Mouse (Mus musculus) left cerebral cortex, adult 18-20 months (tissue): ENCODE measurements around the gene Tspan9. TPM values are rescaled to one million over a fixed set of nuclear protein-coding genes. Genes with fewer than 3 reads are reported as not detected.

Experiments
- DNase-seq, 2 experiments: peaks; one replicate each; pipeline ENCODE4 v3.0.0; 2021 to 2022; ENCODE audit warnings: low spot score in 2 of 2, mixed read lengths in 1 of 2
- long read RNA-seq, 2 experiments: library from polyadenylated mRNA; stranded (forward); transcript quantifications; one replicate each; pipeline ENCODE4 v2.0.0; 2021
- total RNA-seq, 2 experiments: library from RNA; stranded (reverse); gene quantifications; 2 replicates each; pipeline ENCODE4 v1.2.3; 2021

Gene Tspan9
- 10 to 100 TPM; 53.5 to 53.8 TPM for total RNA-seq
- long read RNA-seq, experiment 1, transcript Tspan9-201 (9 exons, 1,405 nt): major isoform, 6 of 130 reads
- long read RNA-seq, experiment 1, partial matches to known transcripts: 9 of 130 reads
- long read RNA-seq, experiment 1, other reads (novel, unspliced or antisense): 115 of 130 reads
- long read RNA-seq, experiment 2, partial matches to known transcripts: 1 of 61 reads
- long read RNA-seq, experiment 2, other reads (novel, unspliced or antisense): 57 of 61 reads

GRCm38 (mm10) chr6:128143390-128144020, at the start of gene Tspan9:
TSS of gene Tspan9 (minus strand) at chr6:128143594.
- DNase-seq: peak in 1 of 2 experiments; percentile 38

DNA sequence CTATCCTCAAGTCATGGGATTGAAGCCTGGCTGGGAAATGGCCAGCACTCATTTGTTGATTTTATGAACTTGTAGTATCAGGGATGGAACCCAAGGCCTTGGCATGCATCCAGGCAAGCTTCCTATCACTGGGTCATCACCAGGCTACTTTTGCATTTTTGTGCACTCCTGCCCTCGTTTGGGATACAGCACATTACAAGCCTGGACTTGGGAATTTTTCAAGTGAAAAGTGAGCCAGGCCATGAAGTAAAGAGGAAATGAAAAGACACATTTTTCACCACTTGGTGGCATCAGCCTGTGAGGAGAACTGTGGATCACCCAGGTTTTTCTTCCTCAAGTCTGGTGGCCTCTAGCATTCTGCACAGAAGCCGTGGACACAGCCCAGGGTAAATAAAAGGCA, 40.1 kb upstream of the Tspan9 start:
- no peak for DNase-seq

DNA sequence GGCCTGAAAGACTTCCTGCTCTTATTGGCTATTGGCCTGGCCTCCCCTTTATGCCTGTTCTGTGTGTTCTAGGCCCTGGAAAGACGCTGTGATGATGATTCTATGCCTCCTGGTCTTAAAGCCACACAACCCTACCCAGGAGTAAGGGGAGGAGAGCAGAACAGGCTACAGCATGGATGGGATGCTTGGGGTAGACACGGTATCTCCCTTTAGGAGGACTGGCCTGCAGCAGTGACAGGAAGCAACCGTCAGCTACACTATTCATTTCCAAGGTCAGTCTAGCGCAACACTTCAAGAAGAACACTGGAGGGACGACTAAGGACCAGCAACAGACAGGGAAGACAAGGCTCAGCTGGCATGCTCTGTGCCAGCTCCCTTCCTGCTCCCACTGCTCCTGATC, 37.8 kb upstream of the Tspan9 start:
- DNase-seq: no peak

- no peak for DNase-seq
Observed at GRCm38 (mm10) chr6:128179651-128180050, 36.3 kb upstream of the Tspan9 start.

DNA sequence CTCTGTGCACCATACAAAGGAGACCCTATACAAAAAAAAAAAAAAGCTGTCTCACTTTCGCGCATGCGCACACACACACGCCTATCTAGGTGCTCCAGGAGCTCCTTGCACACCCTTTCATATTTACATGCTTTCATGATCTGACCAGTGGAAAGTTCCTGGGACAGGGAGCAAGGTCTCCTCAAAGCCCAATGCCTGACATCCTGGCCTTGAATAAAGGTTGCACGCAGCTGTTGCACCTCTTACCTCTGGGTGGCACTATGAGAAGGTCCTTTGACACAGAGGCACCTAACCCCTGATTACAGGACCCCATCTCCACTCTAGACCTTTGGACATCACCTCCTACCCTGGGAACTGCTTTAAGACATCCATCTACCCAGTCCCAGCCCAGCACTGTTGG, 35.9 kb upstream of the Tspan9 start:
- DNase-seq: no peak

DNA sequence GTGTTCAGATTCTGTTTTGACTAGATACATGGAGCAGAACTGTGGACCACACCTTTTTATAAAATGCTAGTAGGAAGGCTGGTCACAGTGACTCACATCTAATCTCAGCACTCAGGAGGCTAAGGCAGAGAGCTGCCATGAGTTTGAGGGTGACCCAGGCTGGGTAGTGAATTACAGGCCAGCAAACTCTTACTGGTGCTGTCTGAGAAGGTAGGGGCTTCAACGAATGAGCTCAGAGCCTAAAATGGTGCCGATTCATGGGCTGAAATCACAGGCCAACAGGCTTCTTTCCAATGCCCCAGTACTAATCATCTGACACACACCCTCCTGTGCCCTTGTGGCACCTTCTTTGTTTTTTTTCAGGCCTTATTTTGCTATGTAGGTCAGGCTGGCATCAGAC, 35.3 kb upstream of the Tspan9 start:
- DNase-seq: no peak

DNA sequence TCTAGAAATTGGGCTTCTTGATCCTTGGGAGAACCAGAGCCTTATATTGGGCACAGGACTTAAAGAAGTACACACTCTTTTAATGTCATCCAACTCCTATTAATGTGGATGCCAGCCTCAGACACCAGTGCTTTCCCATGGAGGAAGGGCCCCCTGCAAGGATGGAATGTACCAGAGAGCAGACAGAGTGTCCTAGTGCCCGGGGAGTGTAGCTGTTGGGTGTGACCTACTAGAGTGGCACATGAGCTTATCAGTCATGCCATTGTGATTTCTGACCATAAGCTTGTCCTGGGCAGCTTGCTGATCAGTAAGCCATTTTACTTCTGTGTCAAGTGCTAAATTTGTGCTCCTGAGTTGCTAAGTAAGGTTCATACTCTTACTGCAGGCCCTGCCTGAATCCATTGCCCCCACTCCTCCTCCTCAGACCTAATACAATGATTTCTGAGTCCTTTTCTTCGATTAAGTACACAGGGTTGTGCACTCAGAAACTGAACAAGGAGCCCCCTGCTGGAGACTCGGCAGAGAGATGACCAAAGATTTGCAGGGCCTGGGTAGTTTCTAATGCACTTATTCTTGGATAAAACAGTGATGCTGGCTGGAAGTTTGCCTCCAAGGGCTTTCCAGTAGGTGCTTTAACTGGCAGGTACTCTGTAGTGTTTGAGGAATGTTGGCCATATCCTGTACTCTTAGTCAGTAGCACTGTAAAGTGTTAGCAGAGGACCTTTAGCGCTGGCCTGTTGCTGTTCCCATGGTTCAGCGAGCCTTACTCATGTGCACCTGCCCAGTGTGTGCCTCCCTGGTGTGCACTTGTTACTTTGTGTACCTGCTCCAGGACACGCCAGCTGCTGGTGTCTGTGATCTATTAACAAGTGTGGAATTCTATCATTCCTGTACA, 25.6 kb upstream of the Tspan9 start:
- DNase-seq: peak; percentile 27 to 34

DNA sequence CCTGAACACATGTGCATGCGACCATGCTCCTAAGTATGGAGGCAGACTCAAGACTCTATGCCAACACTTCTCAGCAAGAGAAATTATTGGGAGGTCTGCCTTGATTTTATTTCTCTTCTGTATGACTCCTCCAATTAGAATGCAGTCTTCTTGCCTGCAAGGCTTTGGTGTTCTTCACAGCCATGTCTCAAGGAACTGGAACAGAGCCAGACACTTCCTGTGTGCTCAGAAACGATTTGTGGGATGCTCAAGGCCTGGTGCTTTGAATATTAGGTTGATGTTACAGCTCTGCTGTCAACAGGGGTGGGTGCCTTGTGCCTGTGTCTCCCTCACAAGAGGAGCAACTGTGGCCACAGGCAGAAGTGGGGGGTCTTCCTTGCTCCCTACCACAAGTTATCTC, 22.2 kb upstream of the Tspan9 start:
- no peak for DNase-seq

- DNase-seq: no peak
Observed at GRCm38 (mm10) chr6:128164632-128165031, 21.2 kb upstream of the Tspan9 start.

- peak; percentile 38 to 39 for DNase-seq
Observed at GRCm38 (mm10) chr6:128159092-128159491, 15.7 kb upstream of the Tspan9 start.

- no peak for DNase-seq
Observed at GRCm38 (mm10) chr6:128158031-128158430, 14.6 kb upstream of the Tspan9 start.

DNA sequence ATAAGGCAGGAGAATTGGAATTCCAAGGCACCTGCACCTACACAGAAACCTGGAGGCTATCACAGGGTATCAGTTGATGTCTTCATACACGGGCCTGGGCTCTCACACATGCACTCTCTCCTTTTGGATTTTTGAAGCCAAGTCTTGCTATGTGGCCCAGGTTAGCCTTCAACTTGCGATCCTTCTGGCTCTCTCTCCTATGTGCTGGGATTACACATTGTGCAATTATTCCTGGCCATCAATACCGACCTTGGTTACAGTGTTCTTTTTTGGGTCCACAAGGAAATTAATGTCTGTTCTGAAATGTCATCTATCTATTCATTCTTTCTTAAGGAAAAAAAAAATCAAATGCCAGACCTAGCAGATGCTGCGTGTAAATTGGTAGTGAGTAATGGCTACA, 13.1 kb upstream of the Tspan9 start:
- no peak for DNase-seq

- DNase-seq: no peak
Observed at GRCm38 (mm10) chr6:128155935-128156334, 12.5 kb upstream of the Tspan9 start.

GRCm38 (mm10) chr6:128145765-128146164, 2.4 kb upstream of the Tspan9 start:
- peak; percentile 72 to 73 for DNase-seq

DNA sequence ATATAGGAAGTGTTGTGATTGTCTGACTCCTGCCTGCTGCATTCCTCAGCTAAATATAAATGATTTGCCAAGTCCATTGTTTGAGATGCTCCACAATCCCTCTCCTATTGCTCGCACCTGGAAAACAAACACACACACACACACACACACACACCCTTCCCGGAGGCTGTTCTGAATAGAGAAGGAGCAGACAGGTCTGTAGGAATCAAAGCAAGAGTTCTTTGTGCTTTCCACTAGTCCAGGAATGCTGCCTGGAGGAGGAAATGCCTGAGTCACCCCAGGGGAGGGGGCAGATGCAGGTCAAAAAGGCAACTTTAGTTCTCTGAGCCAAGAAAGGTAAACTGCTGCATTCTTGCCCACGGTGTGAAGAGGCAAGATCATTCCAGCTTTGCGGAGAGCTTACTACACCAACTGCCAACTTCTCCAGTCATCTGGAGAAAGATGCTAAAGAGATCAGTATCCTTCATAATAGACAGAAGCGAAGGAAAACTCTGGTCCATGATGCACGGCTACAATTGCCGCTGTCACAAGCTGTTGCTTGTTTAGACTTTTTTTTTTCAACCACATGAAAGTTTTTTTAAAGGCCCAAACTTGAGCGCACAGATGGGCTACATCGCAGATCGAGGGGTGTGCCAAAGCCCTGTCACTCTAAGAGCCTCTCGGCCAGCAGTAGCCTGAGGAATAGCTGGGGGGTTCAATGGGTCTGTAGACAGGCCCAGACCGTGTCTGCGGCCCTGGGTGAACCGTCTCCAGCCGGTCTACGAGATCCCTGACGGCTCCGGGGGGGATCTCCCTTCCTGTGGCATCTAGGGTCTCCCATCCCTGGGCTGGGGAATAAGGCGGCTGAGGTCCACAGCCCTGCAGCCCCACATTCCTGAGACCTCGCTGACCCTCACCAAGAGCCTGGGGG, 770 bp downstream of the Tspan9 start:
- DNase-seq: no peak

DNA sequence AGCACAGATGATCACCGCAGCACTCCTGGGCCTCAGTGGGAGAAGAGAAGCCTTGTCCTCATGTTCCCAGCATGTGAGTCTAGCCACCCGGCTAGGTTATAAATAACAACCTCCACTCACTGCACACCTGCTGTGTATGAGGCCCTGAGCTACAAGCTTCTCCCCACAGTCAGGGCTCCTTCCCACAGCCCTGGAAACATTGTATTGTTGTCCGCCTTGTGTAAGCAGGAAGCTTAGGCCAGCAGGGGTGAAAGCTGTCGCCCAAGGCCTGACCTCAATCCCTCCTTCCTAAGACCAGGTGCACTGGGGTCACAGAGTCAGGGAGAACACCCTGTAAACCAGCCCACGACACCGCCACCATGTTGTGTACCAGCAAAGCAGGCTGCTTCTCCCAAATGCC, 2.7 kb downstream of the Tspan9 start:
- no peak for DNase-seq

DNA sequence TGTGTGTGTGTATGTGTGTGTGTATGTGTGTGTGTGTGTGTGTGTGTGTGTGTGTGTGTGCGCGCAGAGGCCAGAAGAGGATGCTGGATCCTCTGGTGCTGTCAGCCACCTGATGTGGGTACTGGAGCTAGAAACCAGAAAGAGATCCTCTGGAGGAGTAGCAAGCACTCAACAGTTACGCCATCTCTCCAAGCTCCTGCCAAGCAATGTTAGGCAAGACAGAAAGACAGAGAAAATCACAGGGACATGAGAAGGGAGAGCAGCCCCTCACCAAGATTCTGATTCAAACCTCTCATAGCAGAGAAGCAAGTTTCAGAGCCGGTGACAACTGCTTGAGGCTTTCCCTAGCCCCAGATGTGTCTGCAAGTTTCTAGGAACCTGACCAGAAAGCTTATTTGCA, 5.5 kb downstream of the Tspan9 start:
- DNase-seq: no peak

DNA sequence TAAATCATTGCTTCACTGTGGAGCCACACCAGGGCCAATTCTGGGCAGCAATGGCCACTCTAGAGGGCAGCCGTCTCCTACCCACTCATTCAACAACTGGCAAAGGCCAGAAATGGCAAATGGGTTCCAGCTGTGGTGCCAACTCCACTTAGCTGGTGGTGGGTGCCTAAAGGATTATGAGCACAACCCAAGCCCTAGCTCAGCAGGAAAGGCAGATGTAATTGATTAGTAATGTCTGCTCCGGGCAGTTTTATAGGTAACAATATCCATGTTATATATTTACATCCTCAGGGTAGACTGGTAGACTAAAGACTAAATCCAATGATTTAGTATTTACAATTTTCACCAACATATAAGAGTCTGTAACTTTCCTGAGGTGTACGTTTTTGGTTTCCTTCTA, 6.7 kb downstream of the Tspan9 start:
- DNase-seq: no peak

- DNase-seq: no peak
Observed at GRCm38 (mm10) chr6:128135459-128135858, 7.9 kb downstream of the Tspan9 start.

- DNase-seq: no peak
Observed at GRCm38 (mm10) chr6:128135006-128135405, 8.4 kb downstream of the Tspan9 start.
